Mouse (Mus musculus): ENCODE data around the gene Bend3.

The Bend3 gene

GRCm38 (mm10) chr10:43478751-43479435, at the start of gene Bend3:
TSS of gene Bend3 (plus strand) at chr10:43478831.
- DNase-seq (ENCODE audit: low spot score in 2 of 2), result peak; percentile 31 to 39

GRCm38 (mm10) chr10:43430606-43431005, 48.0 kb upstream of the Bend3 start:
- no peak for DNase-seq (ENCODE audit: low spot score in 2 of 2)

- DNase-seq (ENCODE audit: low spot score in 2 of 2), result no peak
Measured at GRCm38 (mm10) chr10:43434326-43434725, 44.3 kb upstream of the Bend3 start.

GRCm38 (mm10) chr10:43435757-43436156, 42.9 kb upstream of the Bend3 start:
- no peak for DNase-seq (ENCODE audit: low spot score in 2 of 2)

GRCm38 (mm10) chr10:43439492-43439941, 39.1 kb upstream of the Bend3 start:
- DNase-seq (ENCODE audit: low spot score in 2 of 2), result no peak

GRCm38 (mm10) chr10:43440050-43440449, 38.6 kb upstream of the Bend3 start:
- DNase-seq (ENCODE audit: low spot score in 2 of 2), result no peak

- no peak for DNase-seq (ENCODE audit: low spot score in 2 of 2)
Measured at GRCm38 (mm10) chr10:43440981-43441740, 37.5 kb upstream of the Bend3 start.

- DNase-seq (ENCODE audit: low spot score in 2 of 2), result no peak
Measured at GRCm38 (mm10) chr10:43448656-43449055, 30.0 kb upstream of the Bend3 start.

- DNase-seq (ENCODE audit: low spot score in 2 of 2), result peak; percentile 62 to 66
Measured at GRCm38 (mm10) chr10:43451848-43452662, 26.6 kb upstream of the Bend3 start.

GRCm38 (mm10) chr10:43452663-43452996, 26.0 kb upstream of the Bend3 start:
- DNase-seq (ENCODE audit: low spot score in 2 of 2), result no peak

- no peak for DNase-seq (ENCODE audit: low spot score in 2 of 2)
Measured at GRCm38 (mm10) chr10:43454219-43454618, 24.4 kb upstream of the Bend3 start.

GRCm38 (mm10) chr10:43454671-43455070, 24.0 kb upstream of the Bend3 start:
- DNase-seq (ENCODE audit: low spot score in 2 of 2), result no peak

GRCm38 (mm10) chr10:43462821-43463220, 15.8 kb upstream of the Bend3 start:
- no peak for DNase-seq (ENCODE audit: low spot score in 2 of 2)

- DNase-seq (ENCODE audit: low spot score in 2 of 2), result no peak
Measured at GRCm38 (mm10) chr10:43463227-43463626, 15.4 kb upstream of the Bend3 start.

GRCm38 (mm10) chr10:43466223-43466622, 12.4 kb upstream of the Bend3 start:
- no peak for DNase-seq (ENCODE audit: low spot score in 2 of 2)

GRCm38 (mm10) chr10:43467659-43468058, 11.0 kb upstream of the Bend3 start:
- DNase-seq (ENCODE audit: low spot score in 2 of 2), result no peak

- no peak for DNase-seq (ENCODE audit: low spot score in 2 of 2)
Measured at GRCm38 (mm10) chr10:43468293-43468692, 10.3 kb upstream of the Bend3 start.

- DNase-seq (ENCODE audit: low spot score in 2 of 2), result peak in 1 of 2 experiments; percentile 25
Measured at GRCm38 (mm10) chr10:43475376-43475775, 3.3 kb upstream of the Bend3 start.

- no peak for DNase-seq (ENCODE audit: low spot score in 2 of 2)
Measured at GRCm38 (mm10) chr10:43477459-43477858, 1.2 kb upstream of the Bend3 start.

- DNase-seq (ENCODE audit: low spot score in 2 of 2), result peak in 1 of 2 experiments; percentile 19
Measured at GRCm38 (mm10) chr10:43477865-43478681, 558 bp upstream of the Bend3 start.

- peak; percentile 41 to 67 for DNase-seq (ENCODE audit: low spot score in 2 of 2)
Measured at GRCm38 (mm10) chr10:43479436-43480157, 966 bp downstream of the Bend3 start.

Measured in frontal cortex, postnatal 25 days (tissue).